Mouse (Mus musculus) small intestine, adult 2 months (tissue): Measurements from ENCODE around the gene Ppp1r18.

Experiments
- CTCF ChIP-seq: fragments of 200-500 bp; IDR thresholded peaks from 2 replicates; pipeline ENCODE4 v1.5.1; 2012; ENCODE audit warnings: low read depth, mild to moderate bottlenecking, control low read depth, inconsistent platforms, low read length, moderate library complexity, mixed read lengths; ENCODE audit not compliant: insufficient replicate concordance, insufficient read length; ENCODE audit errors: extremely low read depth
- POLR2A ChIP-seq: fragments of 200-500 bp; IDR thresholded peaks from 2 replicates; pipeline ENCODE4 v1.6.1; 2012; ENCODE audit warnings: low read depth, mild to moderate bottlenecking, control low read depth, inconsistent platforms, low read length, moderate library complexity

DNA sequence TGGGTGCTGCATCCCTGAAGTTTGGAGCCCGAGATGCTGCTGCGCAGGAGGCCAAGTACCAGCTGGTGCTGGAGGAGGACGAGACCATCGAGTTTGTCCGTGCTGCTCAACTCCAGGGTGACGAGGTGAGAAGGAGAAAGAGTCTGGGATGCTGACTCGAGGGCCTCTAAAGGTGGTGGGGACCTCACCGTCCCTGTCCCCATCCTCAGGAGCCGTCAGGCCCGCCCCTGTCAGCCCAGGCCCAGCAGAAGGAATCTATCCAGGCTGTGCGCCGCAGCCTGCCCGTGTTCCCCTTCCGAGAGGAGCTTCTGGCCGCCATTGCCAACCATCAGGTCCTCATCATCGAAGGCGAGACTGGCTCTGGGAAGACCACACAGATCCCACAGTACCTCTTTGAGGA is 17.5 kb downstream of the Ppp1r18 start:
- TF ChIP-seq CTCF (no peak), POLR2A (no peak)
